Mouse (Mus musculus): Measurements from ENCODE around the gene Map3k9. TPM values are rescaled to one million over a fixed set of nuclear protein-coding genes. Genes with fewer than 3 reads are reported as not detected.

The Map3k9 gene
- total and polyA plus RNA-seq, 3 experiments = 0.11 to 0.53 TPM; not detected in 1

DNA sequence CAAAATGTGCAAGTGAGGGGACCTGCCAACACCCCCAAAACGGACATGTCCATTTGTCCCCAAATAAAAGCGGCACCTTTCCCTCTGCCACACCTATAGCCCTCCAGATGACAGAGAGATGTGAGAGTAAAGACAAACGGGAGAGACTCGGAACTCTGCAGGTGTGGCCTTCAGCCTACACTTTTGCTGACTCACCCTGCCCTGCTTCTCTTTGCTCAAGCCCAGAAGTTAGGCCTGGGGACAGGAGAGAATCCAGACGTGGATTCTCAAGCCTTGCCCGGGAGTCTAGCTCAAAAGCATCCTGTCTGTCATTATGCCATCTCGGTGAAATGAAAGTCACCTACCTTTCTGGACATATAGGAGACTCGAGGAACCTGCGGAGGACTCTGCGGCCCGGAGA is 97.6 kb downstream of the Map3k9 start:
- no peak for ATAC-seq (ENCODE audit: extremely low read depth, insufficient number of reproducible peaks, low FRiP score, poor library complexity, severe bottlenecking)
- H3K4me3 ChIP-seq (ENCODE audit: low read depth, low read length) = no peak overlapping the region

DNA sequence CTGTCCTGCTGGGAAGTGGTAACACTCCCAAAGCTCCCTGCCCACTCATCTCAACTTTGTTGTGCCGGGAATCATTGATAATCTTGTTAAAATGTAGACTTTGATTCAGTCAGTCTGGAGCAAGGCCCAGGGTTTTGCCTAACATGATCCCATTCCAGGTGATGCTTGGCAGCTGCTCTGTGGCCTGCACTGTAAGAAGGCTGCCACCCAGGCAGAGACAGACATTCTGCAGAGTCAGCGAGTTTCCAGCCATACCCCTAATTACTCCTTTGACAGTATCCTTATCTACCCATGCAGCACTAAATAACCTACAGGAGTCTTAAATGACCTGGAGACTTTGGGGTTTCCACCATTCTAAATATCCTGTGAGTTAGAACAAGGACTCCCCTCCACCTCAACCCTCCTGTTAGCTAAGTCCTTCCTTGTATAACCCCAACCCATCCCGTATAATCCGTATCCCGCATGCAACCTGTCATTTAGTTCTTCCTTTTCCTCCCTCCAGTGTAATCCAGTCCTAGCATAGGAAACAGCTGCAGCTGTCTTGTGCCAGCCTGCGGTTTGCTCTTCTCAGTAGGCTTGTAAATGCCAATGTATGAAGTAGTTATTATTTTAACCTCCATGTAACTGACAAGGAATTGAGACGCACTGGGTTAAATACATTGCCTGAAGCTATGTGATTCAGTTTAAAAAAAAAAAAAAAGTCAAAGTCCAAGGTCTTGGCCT is 101.0 kb downstream of the Map3k9 start:
- TF ChIP-seq GATA2 (IDR thresholded peaks at IDR 0.05; ENCODE audit: borderline replicate concordance, low read depth, low read length) (no peak), CTCF (IDR thresholded peaks at IDR 0.05; ENCODE audit: low read depth, low read length) (no peak), GATA1 (IDR thresholded peaks at IDR 0.05; ENCODE audit: borderline replicate concordance, low read length) (no peak), POLR2AphosphoS5 (IDR thresholded peaks at IDR 0.05; ENCODE audit: insufficient replicate concordance, low read depth, low read length) (no peak), TAL1 (conservative IDR thresholded peaks at IDR 0.05; ENCODE audit: low read depth, low read length) (no peak)
- no peaks in the 10 kb centered on the region for H3K9me3 ChIP-seq (replicated peaks)
- no peaks in the 10 kb centered on the region for H3K4me1 ChIP-seq (ENCODE audit: insufficient read depth, low read depth, low read length)
- H3K4me3 ChIP-seq (ENCODE audit: low read depth, low read length) = no peak overlapping the region
- H3K36me3 ChIP-seq (replicated peaks) = no peaks in the 10 kb centered on the region
- DNase-seq (ENCODE audit: low spot score) (no peak), ATAC-seq (ENCODE audit: extremely low read depth, insufficient number of reproducible peaks, low FRiP score, poor library complexity, severe bottlenecking) (no peak)
- H3K27me3 ChIP-seq (ENCODE audit: insufficient read depth, low read length) = peaks cover 11% of the 10 kb centered on the region

More for the DNA sequence above, 97.6 kb downstream of the Map3k9 start:
- Histone ChIP-seq H3K36me3 (replicated peaks) (no peaks in the 10 kb centered on the region), H3K4me1 (ENCODE audit: insufficient read depth, low read depth, low read length) (no peaks in the 10 kb centered on the region), H3K27me3 (ENCODE audit: insufficient read depth, low read length) (peaks cover 7% of the 10 kb centered on the region), H3K9me3 (replicated peaks) (no peaks in the 10 kb centered on the region)
- TF ChIP-seq GATA2 (IDR thresholded peaks at IDR 0.05; ENCODE audit: borderline replicate concordance, low read depth, low read length) (no peak), GATA1 (IDR thresholded peaks at IDR 0.05; ENCODE audit: borderline replicate concordance, low read length) (no peak), TAL1 (conservative IDR thresholded peaks at IDR 0.05; ENCODE audit: low read depth, low read length) (no peak), POLR2AphosphoS5 (IDR thresholded peaks at IDR 0.05; ENCODE audit: insufficient replicate concordance, low read depth, low read length) (no peak), CTCF (IDR thresholded peaks at IDR 0.05; ENCODE audit: low read depth, low read length) (no peak)
- no peak for DNase-seq (ENCODE audit: low spot score)

DNA sequence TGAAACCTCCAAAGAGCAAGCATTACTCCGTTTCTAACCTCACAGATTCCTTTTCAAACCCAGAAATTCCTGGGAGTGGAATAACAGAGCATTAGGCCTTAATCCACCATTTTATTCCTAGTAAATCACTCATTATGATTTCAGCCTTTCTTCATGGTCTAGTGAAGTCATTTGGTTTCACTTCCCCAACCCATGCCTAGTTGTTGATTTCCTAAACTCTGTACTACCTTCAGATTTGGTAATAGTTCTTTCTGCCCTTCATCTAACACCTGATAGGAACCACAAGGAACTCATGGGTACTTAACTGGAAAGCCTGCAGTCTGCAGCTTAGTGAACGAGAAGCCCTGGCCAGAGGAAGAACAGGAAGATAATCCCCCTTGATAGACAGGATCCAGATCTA is 105.4 kb downstream of the Map3k9 start:
- no peak for ATAC-seq (ENCODE audit: extremely low read depth, insufficient number of reproducible peaks, low FRiP score, poor library complexity, severe bottlenecking)

More for the DNA sequence above, 105.4 kb downstream of the Map3k9 start:
- H3K4me1 ChIP-seq (ENCODE audit: insufficient read depth, low read depth, low read length) = no peaks in the 10 kb centered on the region
- H3K4me3 ChIP-seq (ENCODE audit: low read depth, low read length) = no peak overlapping the region
- no peaks in the 10 kb centered on the region for H3K9me3 ChIP-seq (replicated peaks)
- no peaks in the 10 kb centered on the region for H3K36me3 ChIP-seq (replicated peaks)
- peaks cover 8% of the 10 kb centered on the region for H3K27me3 ChIP-seq (ENCODE audit: insufficient read depth, low read length)
- no peak for DNase-seq (ENCODE audit: low spot score)
- TF ChIP-seq CTCF (IDR thresholded peaks at IDR 0.05; ENCODE audit: low read depth, low read length) (no peak), TAL1 (conservative IDR thresholded peaks at IDR 0.05; ENCODE audit: low read depth, low read length) (no peak), GATA2 (IDR thresholded peaks at IDR 0.05; ENCODE audit: borderline replicate concordance, low read depth, low read length) (no peak), GATA1 (IDR thresholded peaks at IDR 0.05; ENCODE audit: borderline replicate concordance, low read length) (no peak), POLR2AphosphoS5 (IDR thresholded peaks at IDR 0.05; ENCODE audit: insufficient replicate concordance, low read depth, low read length) (no peak)

Other genes starting within 250 kb of the Map3k9 start
- 30.3 and 44.0 TPM in 2 replicates for gene Gm20498, start 248.3 kb downstream of the Map3k9 start, total RNA-seq (2014; fragmentation: Nextera tagmentation)
- gene Gm20498, start 248.3 kb downstream of the Map3k9 start, total RNA-seq (2017) = 99.1 and 116 TPM in 2 replicates
- gene Gm20498, start 248.3 kb downstream of the Map3k9 start, polyA plus RNA-seq (2012) = 64.7 and 98.4 TPM in 2 replicates
- gene Synj2bp, start 248.3 kb downstream of the Map3k9 start, total RNA-seq (2014; fragmentation: Nextera tagmentation) = 80.0 and 81.6 TPM in 2 replicates
- 103 and 123 TPM in 2 replicates for gene Synj2bp, start 248.3 kb downstream of the Map3k9 start, total RNA-seq (2017)
- 3.5 and 5.3 TPM in 2 replicates for gene Synj2bp, start 248.3 kb downstream of the Map3k9 start, polyA plus RNA-seq (2012)
- not detected in 2 replicates for gene Adam21, start 212.7 kb downstream of the Map3k9 start, total RNA-seq (2014; fragmentation: Nextera tagmentation)
- 0.22 and 0.23 TPM in 2 replicates for gene Adam21, start 212.7 kb downstream of the Map3k9 start, total RNA-seq (2017)
- not detected in 2 replicates for gene Adam21, start 212.7 kb downstream of the Map3k9 start, polyA plus RNA-seq (2012)
- 45.0 and 46.7 TPM in 2 replicates for gene Med6, start 186.2 kb downstream of the Map3k9 start, total RNA-seq (2014; fragmentation: Nextera tagmentation)
- gene Med6, start 186.2 kb downstream of the Map3k9 start, total RNA-seq (2017) = 167 and 180 TPM in 2 replicates
- gene Med6, start 186.2 kb downstream of the Map3k9 start, polyA plus RNA-seq (2012) = 2.8 and 4.2 TPM in 2 replicates
- gene Ttc9, start 149.9 kb downstream of the Map3k9 start, total RNA-seq (2014; fragmentation: Nextera tagmentation) = not detected in 2 replicates
- gene Ttc9, start 149.9 kb downstream of the Map3k9 start, total RNA-seq (2017) = 0.12 and 0.27 TPM in 2 replicates
- gene Ttc9, start 149.9 kb downstream of the Map3k9 start, polyA plus RNA-seq (2012) = not detected in 2 replicates
- gene Pcnx, start 78.8 kb upstream of the Map3k9 start, total RNA-seq (2014; fragmentation: Nextera tagmentation) = not detected in 2 replicates
- 0.23 and 0.27 TPM in 2 replicates for gene Pcnx, start 78.8 kb upstream of the Map3k9 start, total RNA-seq (2017)
- not detected in 2 replicates for gene Pcnx, start 78.8 kb upstream of the Map3k9 start, polyA plus RNA-seq (2012)

Data from G1E (cell line).